Mouse (Mus musculus): ENCODE results near the gene Trir.

Gene Trir

GRCm38 (mm10) chr8:85026670-85027515, at the start of gene Trir:
Gene Trir (plus strand): TSS chr8:85026823.
- in situ Hi-C loops (cut with MboI, MseI), result no loop called here

DNA sequence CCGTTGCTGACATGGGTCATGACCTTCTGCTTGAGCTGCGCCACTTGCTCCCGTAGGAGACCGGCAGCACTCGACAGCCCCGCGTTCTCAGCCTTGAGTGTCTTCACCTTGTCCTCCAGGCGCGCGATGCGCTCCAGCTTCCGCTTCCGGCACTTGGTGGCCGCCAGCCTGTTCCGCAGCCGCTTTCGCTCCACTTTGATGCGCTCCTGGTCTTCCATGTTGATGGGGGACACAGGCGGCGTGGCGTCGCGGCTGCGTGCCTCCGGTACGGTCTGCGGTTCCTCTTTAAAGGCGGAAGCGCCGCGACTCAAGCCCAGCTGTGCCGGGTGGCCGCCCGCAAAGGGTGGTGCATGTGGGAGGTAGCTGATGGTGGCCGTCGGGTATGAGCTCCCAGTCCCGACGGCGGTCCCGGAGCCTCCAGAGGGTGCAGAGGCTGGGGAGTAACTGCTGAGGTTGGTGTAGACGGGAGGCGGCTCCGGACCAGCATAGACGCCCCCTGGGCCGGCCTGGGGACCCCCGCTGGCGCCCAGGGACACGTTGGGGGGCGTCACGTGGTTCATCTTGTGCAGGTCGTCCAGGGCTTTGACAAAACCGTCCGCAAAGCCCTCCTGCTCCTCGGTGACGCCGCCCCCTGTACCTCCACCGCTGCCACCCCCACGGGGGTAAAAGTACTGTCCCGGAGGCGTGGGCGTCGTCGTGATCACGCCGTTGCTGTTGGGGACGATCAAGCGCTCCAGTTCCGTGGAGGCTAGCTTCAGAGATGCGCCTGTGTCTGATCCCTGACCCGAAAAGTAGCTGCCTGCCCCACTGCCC, 49.0 kb upstream of the Trir start:
- in situ Hi-C loops (cut with MboI, MseI), result no loop called here

GRCm38 (mm10) chr8:84978248-84978940, 48.2 kb upstream of the Trir start, which contains the start of gene Junb:
Gene Junb (minus strand): TSS chr8:84978718.
- in situ Hi-C loops (cut with MboI, MseI), result no loop called here

DNA sequence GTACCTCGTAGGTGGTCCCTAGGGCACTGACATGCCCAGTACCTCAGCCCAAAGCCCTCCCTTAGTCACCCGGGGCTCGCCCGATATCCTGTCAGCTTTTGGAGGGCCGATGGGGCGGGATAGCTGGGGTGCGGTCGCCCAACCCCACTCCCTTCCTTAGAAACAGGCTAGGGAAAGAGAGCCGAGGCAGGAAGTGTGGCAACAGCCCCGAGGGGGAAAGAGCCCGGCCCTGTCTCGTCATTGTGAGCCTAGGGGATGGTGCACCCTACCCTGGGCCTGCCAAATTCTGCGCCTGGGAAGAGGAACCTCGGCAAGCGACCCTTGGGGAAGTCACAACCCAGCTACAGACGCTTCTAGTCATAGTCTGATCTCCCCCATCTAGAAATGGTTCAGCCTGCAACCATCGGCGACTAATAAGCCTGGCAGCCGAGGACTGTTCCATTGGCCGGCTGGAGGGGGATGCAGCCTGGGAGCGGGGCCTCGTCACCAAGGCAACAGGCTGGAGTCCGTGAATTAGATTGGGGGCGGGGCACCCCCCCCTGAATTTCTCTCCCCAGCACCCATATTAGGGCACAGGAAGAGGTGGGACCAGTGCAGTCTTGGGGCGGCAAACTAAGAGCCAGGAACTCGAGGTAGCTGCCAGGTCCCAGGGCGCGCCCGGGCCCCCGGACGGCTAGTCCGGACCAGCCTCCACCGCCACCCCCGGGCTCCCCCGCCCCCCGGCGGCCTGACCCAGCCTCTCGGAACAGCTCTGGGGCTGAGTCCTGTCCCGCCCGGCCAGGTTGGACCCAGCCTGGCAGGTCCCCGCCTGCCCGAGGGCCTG, 46.8 kb upstream of the Trir start:
- in situ Hi-C loops (cut with MboI, MseI), result loop anchor here (10.0 kb wide), 1 partner anchor 315 kb away; the partner anchor contains the start of gene Ier2

DNA sequence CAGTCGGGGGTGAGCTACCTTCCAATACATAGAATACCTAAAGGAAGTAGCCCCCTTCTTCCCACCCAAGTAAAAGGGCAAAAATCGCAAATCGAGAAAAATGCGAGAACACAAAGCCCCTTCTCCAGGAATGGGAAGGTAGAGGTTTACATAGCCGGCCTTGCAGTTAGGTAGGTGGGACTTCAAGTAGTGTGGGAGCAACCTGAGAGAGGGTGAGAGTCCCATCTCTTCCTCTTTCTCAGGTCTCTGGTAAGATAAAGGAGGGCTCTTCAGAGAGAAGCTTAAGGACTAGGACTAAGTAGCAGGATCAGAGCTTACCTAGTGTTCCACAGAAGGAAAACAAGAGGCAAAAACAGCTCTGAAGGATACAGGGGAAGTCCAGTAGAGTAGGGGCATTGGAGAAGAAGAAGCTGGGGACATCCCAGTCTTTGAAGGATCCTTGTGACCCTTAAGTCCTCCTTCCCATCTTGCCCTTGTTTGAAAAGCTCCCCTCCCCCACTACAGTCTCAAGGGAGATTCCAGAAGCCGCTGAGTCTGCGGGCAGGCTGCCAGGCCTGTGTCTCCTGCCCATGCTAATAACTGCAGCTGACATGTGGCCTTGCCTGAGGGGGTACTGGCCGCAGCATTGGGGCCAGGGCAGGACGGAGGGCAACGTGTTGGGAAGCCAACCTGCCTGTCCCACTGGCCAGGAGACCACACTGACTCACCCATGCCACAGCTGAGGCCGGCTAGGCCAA, 45.8 kb upstream of the Trir start:
- in situ Hi-C loops (cut with MboI, MseI), result loop anchor here (10.0 kb wide), 1 partner anchor 316 kb away; the partner anchor contains the start of gene Ier2

GRCm38 (mm10) chr8:84981644-84982498, 44.8 kb upstream of the Trir start:
- in situ Hi-C loops (cut with MboI, MseI), result loop anchor here (10.0 kb wide), 1 partner anchor 317 kb away; the partner anchor contains the start of gene Ier2

GRCm38 (mm10) chr8:84982499-84983011, 44.1 kb upstream of the Trir start:
- in situ Hi-C loops (cut with MboI, MseI), result loop anchor here (10.0 kb wide), 1 partner anchor 318 kb away; the partner anchor contains the start of gene Ier2

GRCm38 (mm10) chr8:84984294-84985048, 42.2 kb upstream of the Trir start:
- in situ Hi-C loops (cut with MboI, MseI), result loop anchor here (10.0 kb wide), 1 partner anchor 320 kb away; the partner anchor contains the start of gene Ier2

DNA sequence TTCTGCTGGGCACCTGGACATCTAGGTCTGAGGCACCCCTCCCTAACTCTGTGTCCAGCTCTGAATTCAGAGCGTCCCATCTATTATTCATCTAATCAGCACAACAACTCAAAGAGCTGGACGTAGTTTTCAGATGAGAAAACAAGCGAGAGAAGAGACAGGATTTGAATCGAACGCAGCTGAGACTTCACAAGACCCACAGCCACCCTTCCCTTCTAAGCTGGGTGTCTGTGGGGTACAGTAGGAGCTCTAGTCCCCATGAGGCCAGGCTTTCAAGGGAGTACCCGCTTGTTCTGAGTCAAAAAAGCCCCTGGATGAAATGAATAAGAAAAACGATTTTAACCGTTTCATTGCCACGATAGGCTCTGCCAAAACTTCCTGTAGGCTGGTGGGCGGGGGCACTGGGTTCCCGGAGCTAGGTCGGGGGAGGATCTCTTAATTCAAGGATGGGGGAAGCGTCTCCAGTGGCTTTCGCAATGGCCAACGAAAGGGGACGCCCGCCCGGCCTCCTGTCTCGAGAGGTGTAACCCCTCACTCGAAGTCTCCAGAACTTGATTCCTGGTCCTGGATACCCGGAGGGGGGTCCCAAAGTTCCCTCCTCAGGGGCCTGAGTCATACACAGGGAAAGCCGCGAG, 41.5 kb upstream of the Trir start:
- in situ Hi-C loops (cut with MboI, MseI), result loop anchor here (10.0 kb wide), 1 partner anchor 320 kb away; the partner anchor contains the start of gene Ier2

- in situ Hi-C loops (cut with MboI, MseI), result loop anchor here (10.0 kb wide), 1 partner anchor 321 kb away; the partner anchor contains the start of gene Ier2
Observed at GRCm38 (mm10) chr8:84985684-84986378, 40.8 kb upstream of the Trir start.

DNA sequence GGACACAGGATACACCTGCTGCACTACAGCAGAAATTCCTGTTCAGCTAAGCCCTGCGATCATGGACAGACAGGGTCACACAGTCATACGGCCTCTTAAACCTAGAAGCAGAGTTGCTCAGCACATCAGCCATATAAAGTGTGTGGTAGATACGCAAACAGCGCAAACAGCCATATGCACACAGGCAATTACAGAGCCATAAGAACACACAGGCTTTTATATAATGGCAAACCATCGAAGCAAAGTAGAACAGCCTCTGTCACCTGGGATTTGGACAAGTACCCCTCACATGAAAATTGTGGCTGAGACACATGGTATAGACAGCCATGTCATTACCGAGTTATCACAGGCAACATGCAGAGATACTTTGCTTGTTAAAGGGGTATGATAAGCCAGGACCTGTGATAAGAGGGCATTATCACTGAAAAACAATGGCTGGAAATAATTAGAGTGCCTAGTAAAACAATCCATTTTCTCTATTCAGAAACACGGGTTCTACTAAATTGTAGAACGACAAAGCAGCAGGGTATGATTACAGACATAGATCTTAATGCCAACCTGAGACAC, 40.2 kb upstream of the Trir start:
- in situ Hi-C loops (cut with MboI, MseI), result loop anchor here (10.0 kb wide), 1 partner anchor 322 kb away; the partner anchor contains the start of gene Ier2

- in situ Hi-C loops (cut with MboI, MseI), result loop anchor here (10.0 kb wide), 1 partner anchor 323 kb away; the partner anchor contains the start of gene Ier2
Observed at GRCm38 (mm10) chr8:84987388-84987787, 39.2 kb upstream of the Trir start.

DNA sequence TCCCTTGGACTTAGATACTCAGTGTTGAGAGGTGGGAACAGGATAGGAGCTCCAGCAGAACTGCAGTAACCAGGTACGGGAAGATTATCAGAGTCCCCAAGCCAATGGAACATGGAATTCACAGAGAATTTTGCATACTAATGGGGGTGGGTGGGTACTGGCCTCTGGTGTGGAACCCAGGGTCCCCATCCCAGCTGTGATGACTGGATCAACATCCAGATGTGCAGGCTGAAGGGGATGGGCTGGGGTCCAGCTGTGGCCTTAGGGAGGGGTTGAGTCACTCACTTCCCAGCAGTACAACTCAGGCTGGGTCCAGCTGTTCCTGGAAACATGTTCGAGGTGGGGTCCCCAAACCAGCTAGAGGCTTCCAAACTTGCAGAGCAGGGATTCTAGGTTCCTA, 38.7 kb upstream of the Trir start:
- in situ Hi-C loops (cut with MboI, MseI), result loop anchor here (10.0 kb wide), 1 partner anchor 323 kb away; the partner anchor contains the start of gene Ier2

DNA sequence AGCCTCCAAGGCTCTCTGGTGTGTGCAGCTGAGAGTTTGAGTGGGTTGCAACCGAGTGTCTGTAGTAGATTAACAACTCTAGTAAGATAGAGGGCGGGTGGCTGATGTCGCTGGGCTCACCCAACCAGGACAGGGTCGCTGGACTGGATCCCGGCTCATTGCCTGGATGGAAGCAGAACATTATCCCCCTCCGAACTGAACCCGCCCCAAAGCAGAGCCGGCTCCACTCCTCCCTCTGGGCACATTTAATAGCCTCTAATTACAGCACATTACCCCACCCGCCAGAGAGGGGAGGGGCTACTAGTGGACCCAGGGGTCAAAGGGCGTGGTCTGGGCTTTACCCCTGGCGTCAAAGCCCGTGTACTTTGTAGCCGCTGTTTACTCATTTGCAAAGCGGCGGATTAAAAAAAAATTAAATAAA, 37.3 kb upstream of the Trir start:
- in situ Hi-C loops (cut with MboI, MseI), result loop anchor here (10.0 kb wide), 1 partner anchor 325 kb away; the partner anchor contains the start of gene Ier2

- in situ Hi-C loops (cut with MboI, MseI), result loop anchor here (10.0 kb wide), 1 partner anchor 325 kb away; the partner anchor contains the start of gene Ier2
Observed at GRCm38 (mm10) chr8:84989810-84990209, 36.8 kb upstream of the Trir start.

DNA sequence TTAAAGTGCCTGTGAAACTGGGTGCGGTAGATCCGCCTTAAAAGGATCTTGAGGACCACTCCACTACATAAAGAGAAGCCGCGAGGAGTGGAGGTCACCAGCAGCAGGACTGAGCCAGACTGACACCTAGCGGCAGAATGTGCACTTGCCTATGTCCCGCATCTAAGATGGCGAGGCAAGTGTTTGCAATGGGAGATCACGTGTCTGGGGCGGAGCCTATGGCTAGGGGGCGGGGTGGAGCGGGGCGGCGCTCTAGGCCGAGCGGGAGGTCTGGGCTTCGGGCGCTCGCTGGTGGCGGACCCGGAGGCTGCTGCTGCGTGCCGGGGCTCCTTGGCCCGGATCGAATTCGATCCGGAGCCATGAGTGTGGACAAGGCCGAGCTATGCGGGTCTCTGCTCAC, 36.3 kb upstream of the Trir start, which contains the start of gene Hook2:
TSS of gene Hook2 (plus strand) at position 255 of the 400 bp plus-strand sequence.
- in situ Hi-C loops (cut with MboI, MseI), result no loop called here

All from T-helper 2 cell (primary cell).